Comparison of ENCODE assay signal across 10 mouse cellular contexts in the genomic region with DNA sequence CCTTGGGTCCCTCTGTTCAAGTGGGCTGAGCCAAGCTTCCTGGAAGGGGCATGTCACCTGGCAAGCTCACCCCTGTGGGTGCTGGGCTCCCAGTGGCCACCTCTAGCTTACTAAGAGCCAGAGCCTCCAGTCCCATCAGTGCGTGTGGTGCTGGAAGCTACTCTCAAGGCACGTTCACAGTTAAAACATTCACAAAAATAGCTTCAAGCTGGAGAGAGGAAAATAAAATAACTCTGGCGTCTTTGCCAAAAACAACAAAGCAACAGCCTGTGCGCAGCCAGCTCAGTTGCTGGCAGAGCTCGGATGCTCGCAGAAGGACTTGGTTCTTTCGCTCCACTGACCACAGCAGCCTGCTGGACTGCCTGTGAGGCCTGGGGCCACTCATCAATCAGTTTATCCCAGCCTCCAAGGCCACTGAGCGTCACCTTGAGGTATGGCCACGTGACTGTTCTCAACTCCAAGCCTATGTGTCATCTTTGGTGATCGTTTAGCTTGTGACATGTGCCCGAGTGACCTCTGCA. TPM values are rescaled to one million over a fixed set of nuclear protein-coding genes. Genes with fewer than 3 reads are reported as not detected.
DNase-seq lines count a peak whose midpoint lies in the region; ATAC-seq and TF ChIP-seq lines count a peak whose summit lies in the region.
"Had no signal": no experiment of that assay in that cellular context is flagged by ENCODE, and none has a peak within 500 bp of the region (broad histone marks: within the 10 kb centered on the region; RNA-seq: fewer than 3 reads in every experiment).

No protein-coding gene starts in this region.

- no peaks in the 10 kb centered on the region for H3K4me1 ChIP-seq in midbrain, embryonic 14.5 days (ENCODE audit: control insufficient read depth, insufficient read depth, low read length)
- no peaks in the 10 kb centered on the region for H3K4me1 ChIP-seq in midbrain, embryonic 15.5 days

- no peaks in the 10 kb centered on the region for H3K79me2 ChIP-seq in myocyte (ENCODE audit: control insufficient read depth, insufficient read depth)

- no peak for ATAC-seq in midbrain, embryonic 14.5 days (ENCODE audit: low FRiP score, low TSS enrichment)
- ATAC-seq in midbrain, embryonic 15.5 days (replicated peaks) = no peak

- H3K36me3 ChIP-seq in midbrain, embryonic 14.5 days (ENCODE audit: control insufficient read depth, insufficient read depth, low read length) = no peaks in the 10 kb centered on the region
- H3K36me3 ChIP-seq in midbrain, embryonic 15.5 days (replicated peaks) = no peaks in the 10 kb centered on the region
- no peaks in the 10 kb centered on the region for H3K36me3 ChIP-seq in myocyte (ENCODE audit: control insufficient read depth, insufficient read depth)

- TF ChIP-seq POLR2A in myocyte (IDR thresholded peaks at IDR 0.05; ENCODE audit: insufficient read length, low read depth) = no peak

- WGBS in midbrain, embryonic 14.5 days = 69% methylated on average over 11 of the region's 11 CpGs
- 61% methylated on average over 11 of the region's 11 CpGs for WGBS in midbrain, embryonic 15.5 days

- no peaks in the 10 kb centered on the region for H3K27me3 ChIP-seq in midbrain, embryonic 14.5 days (ENCODE audit: control insufficient read depth, insufficient read depth, low read length)
- no peaks in the 10 kb centered on the region for H3K27me3 ChIP-seq in midbrain, embryonic 15.5 days (replicated peaks)
- H3K27me3 ChIP-seq in myocyte (ENCODE audit: control insufficient read depth, insufficient read depth, insufficient read length) = no peaks in the 10 kb centered on the region

- no peaks in the 10 kb centered on the region for H3K9me3 ChIP-seq in midbrain, embryonic 14.5 days (ENCODE audit: control insufficient read depth, low read length)
- no peaks in the 10 kb centered on the region for H3K9me3 ChIP-seq in midbrain, embryonic 15.5 days

- H3K9ac ChIP-seq in midbrain, embryonic 14.5 days (replicated peaks; ENCODE audit: low read length) = no peak overlapping the region
- no peak overlapping the region for H3K9ac ChIP-seq in midbrain, embryonic 15.5 days

- no peak overlapping the region for H3K4me3 ChIP-seq in midbrain, embryonic 14.5 days (replicated peaks; ENCODE audit: low read depth, low read length)
- H3K4me3 ChIP-seq in midbrain, embryonic 15.5 days = no peak overlapping the region
- H3K4me3 ChIP-seq in myocyte = no peak overlapping the region

- intact Hi-C loops in heart, postnatal 14 days (cut with DNase I) = no loop called here

- no peak overlapping the region for H3ac ChIP-seq in myocyte (ENCODE audit: control insufficient read depth, insufficient read length)

- no peak overlapping the region for H3K4me2 ChIP-seq in midbrain, embryonic 14.5 days (ENCODE audit: low read length)
- H3K4me2 ChIP-seq in midbrain, embryonic 15.5 days = no peak overlapping the region
- no peak overlapping the region for H3K4me2 ChIP-seq in myocyte (ENCODE audit: low read depth)

- DNase-seq in midbrain, embryonic 14.5 days = peak; percentile 24
- DNase-seq in cerebellum, postnatal 14 days = peak; percentile 88 to 89
- peak; percentile 44 to 65 for DNase-seq in heart, postnatal 14 days
- DNase-seq in layer of hippocampus, adult 8-10 months (ENCODE audit: low spot score in 2 of 2) = peak; percentile 52 to 67
- DNase-seq in T-cell, adult 2 months (ENCODE audit: low spot score) = no peak
- DNase-seq in natural killer cell, adult 2 months (ENCODE audit: low spot score in 2 of 2) = no peak

- H3K27ac ChIP-seq in midbrain, embryonic 14.5 days (replicated peaks; ENCODE audit: low read depth, low read length) = no peak overlapping the region
- H3K27ac ChIP-seq in midbrain, embryonic 15.5 days = no peak overlapping the region

TF ChIP-seq in myocyte, 11 proteins besides CTCF, POLR2A, EP300 and RAD21:
- TF ChIP-seq POLR2AphosphoS2 (IDR thresholded peaks at IDR 0.05; ENCODE audit: insufficient read length, low read depth) = no peak
- peak; percentile 23 for TF ChIP-seq USF1 (IDR thresholded peaks at IDR 0.05; ENCODE audit: low read depth)
TF ChIP-seq in myocyte: peak in this region for 1.

RNA-seq across cellular contexts. Expression of gene Spaca3, which starts 19.0 kb away (rescaled TPM):
- polyA plus RNA-seq in midbrain, embryonic 14.5 days (2014; fragmentation: Nextera tagmentation; extraction: Ambion mirVana) = not detected in 2 replicates
- polyA plus RNA-seq in midbrain, embryonic 15.5 days (2015; fragmentation: Nextera tagmentation; extraction: Ambion mirVana) = not detected in 2 replicates
- not detected for total RNA-seq in heart, postnatal 14 days (2021)
- total RNA-seq in layer of hippocampus, adult 8-10 months (2022) = not detected
- not detected for polyA plus RNA-seq in myocyte (2012; fragmentation: generic; extraction: Trizol)
- total RNA-seq: gastrocnemius, postnatal 4 days had no signal
- polyA plus RNA-seq: neural tube, embryonic 14.5 days had no signal

Comparison
In these comparisons a context has a peak if more than half of its experiments do, and no peak if none do; other contexts are left out.
1. DNase-seq: peak in midbrain, embryonic 14.5 days (single experiment), cerebellum, postnatal 14 days (2 of 2), heart, postnatal 14 days (2 of 2) and layer of hippocampus, adult 8-10 months (2 of 2); none in T-cell, adult 2 months (single experiment) and natural killer cell, adult 2 months (0 of 2).